Mouse (Mus musculus): ENCODE results near the gene Glb1l3.
"Not testable (repeated sequence)": the region's sequence is repeated elsewhere in the genome, so short reads cannot be mapped to it uniquely, and the experiment has no call there.

Glb1l3 gene

DNA sequence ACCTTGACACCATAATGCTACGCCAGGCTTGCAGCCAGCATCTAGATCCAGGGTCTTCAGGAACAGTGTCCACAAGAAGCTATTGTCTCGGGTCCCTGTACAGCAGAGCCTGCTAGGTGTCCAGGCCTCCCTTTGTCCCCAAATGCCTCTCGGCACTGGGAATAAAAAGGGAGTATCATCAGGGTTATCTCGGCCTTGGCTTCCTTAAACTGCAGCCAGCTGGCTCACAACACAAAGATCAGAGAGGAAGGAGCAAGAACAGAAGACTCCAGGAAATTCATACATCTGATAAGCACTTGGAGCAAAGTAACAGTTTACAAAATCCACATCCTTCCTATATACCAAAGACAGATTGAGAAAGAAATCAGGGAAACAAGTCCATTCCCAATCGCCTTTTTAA, at the start of gene Glb1l3:
Gene Glb1l3 (minus strand): TSS at position 140 of the 400 bp plus-strand sequence.
- DNase-seq (ENCODE audit: low read depth, low spot score) = no peak

DNA sequence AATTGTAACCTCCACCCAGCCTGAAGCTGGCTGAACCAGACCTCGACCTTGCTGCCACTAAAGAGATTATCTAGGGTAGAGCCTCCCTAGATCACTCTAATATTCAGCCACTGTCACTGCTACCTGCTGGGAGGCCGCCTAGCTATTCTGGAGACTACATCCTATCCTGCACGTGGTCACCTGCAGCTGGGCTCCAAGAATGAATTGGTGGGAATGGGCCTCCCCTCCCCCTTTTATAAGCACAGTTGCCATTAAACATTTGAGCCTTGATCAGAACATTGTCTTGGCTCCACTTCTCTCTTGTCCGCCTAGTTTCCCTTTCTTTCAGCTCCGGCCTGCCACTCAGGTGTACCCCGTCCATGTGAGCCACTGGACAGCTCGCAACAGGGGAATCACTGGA, 9.2 kb upstream of the Glb1l3 start:
- not testable (repeated sequence) for DNase-seq (ENCODE audit: low read depth, low spot score)

GRCm38 (mm10) chr9:26831089-26831488, 29.6 kb downstream of the Glb1l3 start:
- no peak for DNase-seq (ENCODE audit: low read depth, low spot score)

DNA sequence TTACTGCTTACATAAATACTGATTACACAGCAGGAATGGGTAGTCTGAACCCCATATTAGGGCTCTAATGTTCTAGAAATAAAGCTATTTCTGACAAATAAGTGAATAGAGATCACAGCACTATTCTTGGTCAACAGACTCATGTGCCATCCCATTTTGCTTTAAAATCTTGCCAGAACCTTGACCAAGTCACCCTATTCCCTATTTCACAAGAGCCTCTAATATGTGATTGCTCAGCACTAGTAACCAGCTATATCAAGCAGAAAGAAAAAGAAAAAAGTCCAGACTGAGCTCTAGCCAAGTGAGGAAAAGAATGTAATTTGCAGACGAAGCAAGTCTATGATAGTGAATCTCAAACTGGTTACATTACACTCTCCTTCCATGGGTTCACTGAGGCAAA, 40.7 kb downstream of the Glb1l3 start:
- DNase-seq (ENCODE audit: low read depth, low spot score) = no peak

GRCm38 (mm10) chr9:26808735-26809134, 52.0 kb downstream of the Glb1l3 start:
- no peak for DNase-seq (ENCODE audit: low read depth, low spot score)

GRCm38 (mm10) chr9:26805935-26806666, 54.6 kb downstream of the Glb1l3 start, which contains the start of gene Glb1l2:
Glb1l2 (minus strand) TSS chr9:26806468.
- DNase-seq (ENCODE audit: low read depth, low spot score) = peak; percentile 92

DNA sequence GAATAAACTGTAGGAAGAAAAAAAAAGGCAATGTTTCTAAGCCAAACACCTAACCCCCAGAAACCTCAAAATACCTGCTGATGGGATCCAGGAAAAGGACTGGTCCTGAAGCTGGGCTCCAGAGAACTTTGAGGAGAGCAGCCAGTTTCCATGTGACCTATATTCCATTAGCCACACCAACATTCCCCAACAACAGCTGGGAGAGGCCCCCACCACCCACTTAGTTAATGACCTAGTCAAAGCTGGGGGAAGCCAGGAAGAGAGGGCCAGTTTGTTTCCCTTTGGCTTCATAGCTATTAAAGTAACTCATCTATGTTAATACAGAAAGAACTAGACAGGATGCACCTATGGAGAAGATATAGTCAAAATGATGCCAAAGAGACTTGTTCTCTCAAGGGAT, 56.4 kb downstream of the Glb1l3 start:
- no peak for DNase-seq (ENCODE audit: low read depth, low spot score)

DNA sequence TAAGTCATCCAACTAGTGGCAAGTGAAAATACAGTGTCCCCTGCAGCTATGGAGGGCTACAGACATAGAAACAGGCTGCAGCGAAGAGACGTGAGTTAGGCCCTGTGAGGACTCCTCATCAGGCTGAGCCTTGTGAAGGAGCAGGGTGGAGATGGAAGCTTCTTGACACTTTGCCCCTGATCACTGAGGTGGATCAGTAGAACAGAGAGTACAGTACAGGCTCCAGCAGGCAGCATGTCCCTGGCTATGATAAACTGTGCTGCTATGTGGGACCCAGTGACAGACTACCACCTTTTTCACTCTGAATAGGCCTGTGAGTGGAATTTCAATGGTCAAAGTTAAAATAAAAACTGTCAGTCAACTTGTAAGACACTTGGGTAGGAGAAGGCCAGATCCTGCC, 60.3 kb downstream of the Glb1l3 start:
- DNase-seq (ENCODE audit: low read depth, low spot score) = no peak

GRCm38 (mm10) chr9:26798731-26799130, 62.0 kb downstream of the Glb1l3 start:
- DNase-seq (ENCODE audit: low read depth, low spot score) = no peak

DNA sequence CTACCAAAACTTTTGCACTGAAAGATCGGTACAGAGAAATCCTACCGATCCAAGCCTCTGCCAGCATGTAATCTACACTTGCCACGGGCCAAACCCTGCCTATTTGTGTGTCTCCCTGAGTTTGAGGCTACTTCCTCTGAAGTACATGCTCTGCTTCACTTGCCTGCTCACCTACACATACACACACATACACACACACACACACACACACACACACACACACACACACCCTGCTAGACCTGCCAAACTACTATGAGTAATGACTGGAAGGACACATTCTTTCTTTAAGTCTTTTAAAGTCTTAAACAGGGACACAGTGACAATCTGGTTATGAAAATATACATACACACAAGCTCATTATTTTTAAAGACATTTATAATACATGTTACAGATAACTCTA, 62.5 kb downstream of the Glb1l3 start:
- DNase-seq (ENCODE audit: low read depth, low spot score) = no peak

DNA sequence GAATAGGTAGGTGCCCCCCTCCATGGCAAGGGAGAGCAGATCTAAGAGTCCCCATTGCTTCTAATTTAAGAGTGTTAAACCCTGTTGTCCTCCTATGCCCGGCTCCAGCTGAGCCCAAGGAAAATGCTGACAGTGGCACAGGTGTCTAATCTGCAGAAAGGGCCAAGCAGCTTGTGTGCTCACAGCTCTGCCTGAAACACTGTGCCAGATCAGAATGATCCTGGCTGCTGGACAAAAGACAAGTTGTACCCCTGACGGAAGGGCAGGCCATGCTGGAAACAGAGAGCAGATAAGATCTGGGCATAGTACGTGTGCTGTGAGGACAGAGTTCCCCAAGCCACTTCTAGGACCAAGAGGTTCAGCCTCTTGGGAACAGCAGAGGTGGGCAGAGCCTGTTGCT, 67.9 kb downstream of the Glb1l3 start:
- DNase-seq (ENCODE audit: low read depth, low spot score) = peak; percentile 84

GRCm38 (mm10) chr9:26783414-26783975, 77.2 kb downstream of the Glb1l3 start:
- DNase-seq (ENCODE audit: low read depth, low spot score) = no peak

GRCm38 (mm10) chr9:26778421-26778820, 82.3 kb downstream of the Glb1l3 start:
- no peak for DNase-seq (ENCODE audit: low read depth, low spot score)

DNA sequence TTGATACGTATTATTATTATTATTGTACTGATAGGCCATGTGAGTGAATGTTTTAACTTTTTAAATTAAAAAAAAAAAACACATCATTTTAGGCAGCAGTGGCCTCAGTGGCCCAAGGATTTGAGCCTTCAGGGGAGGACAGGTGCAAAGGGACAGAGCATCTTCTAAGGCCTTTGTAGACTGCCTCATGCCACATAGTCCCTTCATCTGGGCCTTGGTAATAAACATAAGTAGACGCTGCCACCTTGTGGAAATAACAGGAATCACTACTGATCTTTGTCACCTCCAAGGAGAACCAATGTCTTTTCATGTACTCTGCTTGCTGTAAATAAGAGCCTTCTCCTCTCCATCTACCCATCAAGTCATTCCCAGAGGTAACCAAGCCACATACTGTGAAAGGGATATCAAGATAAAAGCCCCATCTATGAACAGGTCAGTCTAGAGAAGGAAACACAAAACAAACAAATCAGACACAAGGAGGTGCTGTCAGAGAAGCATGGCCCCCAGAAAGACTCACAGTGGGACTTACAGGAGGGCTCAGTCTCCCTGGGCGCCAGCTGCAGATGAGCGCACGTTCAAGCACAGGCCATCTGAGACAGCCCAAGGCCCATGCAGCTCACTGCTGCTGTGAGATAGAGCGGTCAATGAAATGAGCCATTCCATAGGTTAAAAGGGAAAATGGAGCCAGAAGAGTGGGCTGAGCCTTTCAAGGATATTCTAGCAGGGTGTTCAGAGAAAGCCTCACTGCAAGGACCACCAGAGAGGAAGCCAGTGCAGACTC, 84.4 kb downstream of the Glb1l3 start:
- peak; percentile 50 for DNase-seq (ENCODE audit: low read depth, low spot score)

GRCm38 (mm10) chr9:26775700-26776099, 85.0 kb downstream of the Glb1l3 start:
- no peak for DNase-seq (ENCODE audit: low read depth, low spot score)

- no peak for DNase-seq (ENCODE audit: low read depth, low spot score)
Measured at GRCm38 (mm10) chr9:26768181-26768580, 92.5 kb downstream of the Glb1l3 start.
